Mouse (Mus musculus): Measurements from ENCODE around the gene Myh6. TPM values are rescaled to one million over a fixed set of nuclear protein-coding genes. Genes with fewer than 3 reads are reported as not detected.
"Not testable (repeated sequence)": the region's sequence is repeated elsewhere in the genome, so short reads cannot be mapped to it uniquely, and the experiment has no call there.

The Myh6 gene
- polyA plus RNA-seq, 1 experiment from 2014 or later, result 0.93 TPM

DNA sequence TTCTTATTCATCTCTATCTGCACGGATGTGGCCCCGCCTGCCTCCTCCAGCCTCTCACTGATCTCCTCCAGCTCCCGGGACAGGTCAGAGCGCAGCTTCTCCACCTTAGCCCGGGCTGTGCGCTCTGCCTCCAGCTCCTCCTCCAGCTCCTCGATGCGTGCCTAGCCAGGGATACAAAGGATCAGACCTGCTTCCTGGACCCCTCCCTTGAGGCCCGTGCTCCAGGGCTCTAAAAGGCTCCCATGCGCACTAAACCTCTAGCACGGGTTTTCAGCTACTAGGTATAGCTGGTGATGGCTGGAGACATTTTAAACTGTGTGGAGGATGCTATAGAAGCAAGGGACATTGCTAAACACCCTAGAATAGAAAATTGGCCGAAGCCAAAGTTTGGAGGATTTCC is 16.2 kb downstream of the Myh6 start:
- Histone ChIP-seq H3K27me3 (no peaks in the 10 kb centered on the region), H3K4me3 (no peak overlapping the region), H3K9me3 (no peaks in the 10 kb centered on the region), H3K4me1 (replicated peaks) (no peaks in the 10 kb centered on the region), H3K4me2 (no peak overlapping the region), H3K9ac (no peak overlapping the region), H3K36me3 (no peaks in the 10 kb centered on the region), H3K27ac (replicated peaks) (no peak overlapping the region)
- 69% methylated on average over 12 of the region's 12 CpGs for WGBS
- no peak for ATAC-seq (ENCODE audit: low FRiP score, low read depth)

- no peak for ATAC-seq (ENCODE audit: low FRiP score, low read depth)
- Histone ChIP-seq H3K27me3 (no peaks in the 10 kb centered on the region), H3K9ac (no peak overlapping the region), H3K9me3 (no peaks in the 10 kb centered on the region), H3K4me3 (no peak overlapping the region), H3K4me1 (replicated peaks) (no peaks in the 10 kb centered on the region), H3K27ac (replicated peaks) (no peak overlapping the region), H3K36me3 (no peaks in the 10 kb centered on the region), H3K4me2 (no peak overlapping the region)
- 88% methylated on average over 9 of the region's 9 CpGs for WGBS
These were observed 17.9 kb downstream of the Myh6 start for GRCm38 (mm10) chr14:54948781-54949180.

GRCm38 (mm10) chr14:54947008-54947407 is 19.7 kb downstream of the Myh6 start:
- not testable (repeated sequence) for H3K27ac ChIP-seq (replicated peaks); ATAC-seq (ENCODE audit: low FRiP score, low read depth)
- WGBS, result 93% methylated on average over 11 of the region's 11 CpGs

DNA sequence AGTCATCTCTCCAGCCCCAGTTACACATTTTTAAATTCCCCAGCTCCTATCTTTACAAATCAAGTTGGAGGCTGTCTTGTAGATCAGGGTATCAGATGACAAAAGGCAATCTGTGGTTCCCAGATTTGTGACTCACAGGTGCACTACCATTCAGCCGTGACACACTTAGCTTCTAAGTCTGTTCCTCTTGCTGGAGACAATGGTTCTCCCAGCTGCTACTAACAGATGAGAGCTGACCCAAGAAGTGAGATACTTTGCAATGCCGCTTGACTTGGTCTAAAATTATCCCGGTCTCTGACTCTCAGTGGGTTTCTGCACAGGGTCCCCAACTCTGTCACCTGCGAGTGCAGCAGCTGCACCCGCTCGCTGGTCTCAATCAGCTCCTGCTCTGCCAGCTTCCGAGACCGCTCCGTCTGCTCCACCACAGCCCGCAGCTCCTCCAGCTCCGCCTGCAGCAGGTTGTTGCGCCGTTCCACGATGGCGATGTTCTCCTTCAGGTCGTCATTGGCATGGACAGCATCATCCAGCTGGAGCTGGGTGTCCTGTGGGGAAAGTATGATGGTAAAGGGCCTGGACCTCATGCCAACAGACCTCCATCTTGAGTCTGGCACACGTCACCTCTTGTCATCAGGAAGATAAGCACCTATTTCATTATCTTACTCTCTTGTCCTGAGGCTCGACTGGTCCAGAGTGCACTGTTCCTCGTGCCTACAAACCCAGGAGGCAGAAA is 20.6 kb downstream of the Myh6 start:
- 85% methylated on average over 19 of the region's 19 CpGs for WGBS
- Histone ChIP-seq H3K36me3 (no peaks in the 10 kb centered on the region), H3K9ac (no peak overlapping the region), H3K4me3 (no peak overlapping the region), H3K27ac (replicated peaks) (no peak overlapping the region), H3K4me1 (replicated peaks) (no peaks in the 10 kb centered on the region), H3K9me3 (no peaks in the 10 kb centered on the region), H3K27me3 (no peaks in the 10 kb centered on the region), H3K4me2 (no peak overlapping the region)
- no peak for ATAC-seq (ENCODE audit: low FRiP score, low read depth)

More at GRCm38 (mm10) chr14:54947008-54947407, 19.7 kb downstream of the Myh6 start:
- not testable (repeated sequence) for H3K4me3 ChIP-seq; H3K9ac ChIP-seq; H3K27me3 ChIP-seq; H3K4me2 ChIP-seq; H3K4me1 ChIP-seq (replicated peaks); H3K9me3 ChIP-seq; H3K36me3 ChIP-seq

DNA sequence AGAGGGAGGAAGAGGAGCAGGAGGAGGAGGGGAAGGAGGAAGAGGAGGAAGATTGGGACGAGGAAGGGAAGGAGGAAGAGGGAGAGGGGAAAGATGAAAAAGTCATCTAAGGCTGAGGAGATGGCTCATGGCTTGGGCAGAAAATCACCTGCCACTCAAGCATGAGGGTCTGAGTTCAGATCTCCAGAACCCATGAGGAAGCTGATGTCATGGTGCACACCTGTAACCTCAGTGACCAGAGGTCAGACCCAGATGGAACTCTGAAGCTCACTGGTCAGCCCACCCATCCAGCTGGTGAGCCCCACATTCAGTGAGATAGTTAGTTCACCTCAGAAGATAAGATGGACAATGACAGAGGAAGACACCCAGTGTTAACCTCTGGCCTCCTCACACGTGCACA is 21.8 kb downstream of the Myh6 start:
- no peak for ATAC-seq (ENCODE audit: low FRiP score, low read depth)
- H3K4me1 ChIP-seq (replicated peaks), result no peaks in the 10 kb centered on the region
- no peaks in the 10 kb centered on the region for H3K9me3 ChIP-seq
- H3K4me3 ChIP-seq, result no peak overlapping the region
- 77% methylated on average over 2 of the region's 2 CpGs for WGBS
- no peaks in the 10 kb centered on the region for H3K36me3 ChIP-seq
- no peak overlapping the region for H3K9ac ChIP-seq
- H3K4me2 ChIP-seq, result no peak overlapping the region
- no peak overlapping the region for H3K27ac ChIP-seq (replicated peaks)
- H3K27me3 ChIP-seq, result no peaks in the 10 kb centered on the region

- no peak for ATAC-seq (ENCODE audit: low FRiP score, low read depth)
- Histone ChIP-seq H3K9me3 (no peaks in the 10 kb centered on the region), H3K27me3 (no peaks in the 10 kb centered on the region), H3K27ac (replicated peaks) (no peak overlapping the region), H3K4me3 (no peak overlapping the region), H3K4me1 (replicated peaks) (no peaks in the 10 kb centered on the region), H3K36me3 (no peaks in the 10 kb centered on the region), H3K4me2 (no peak overlapping the region), H3K9ac (no peak overlapping the region)
- 92% methylated on average over 7 of the region's 7 CpGs for WGBS
These were observed 22.8 kb downstream of the Myh6 start for GRCm38 (mm10) chr14:54943971-54944370.

- ATAC-seq (ENCODE audit: low FRiP score, low read depth), result no peak
- H3K27me3 ChIP-seq, result no peaks in the 10 kb centered on the region
- H3K9me3 ChIP-seq, result no peaks in the 10 kb centered on the region
- 92% methylated on average over 8 of the region's 8 CpGs for WGBS
- H3K9ac ChIP-seq, result no peak overlapping the region
- H3K4me3 ChIP-seq, result no peak overlapping the region
- H3K4me2 ChIP-seq, result no peak overlapping the region
- H3K27ac ChIP-seq (replicated peaks), result no peak overlapping the region
- H3K36me3 ChIP-seq, result no peaks in the 10 kb centered on the region
- 0 out of 2 replicates have a peak, but pooled peaks cover 2% of the 10 kb centered on the region for H3K4me1 ChIP-seq (replicated peaks)
These were observed 24.2 kb downstream of the Myh6 start for GRCm38 (mm10) chr14:54942479-54942878.

GRCm38 (mm10) chr14:54941024-54941978 is 25.4 kb downstream of the Myh6 start:
- Histone ChIP-seq H3K4me3 (no peak overlapping the region), H3K36me3 (no peaks in the 10 kb centered on the region), H3K9me3 (no peaks in the 10 kb centered on the region), H3K4me1 (replicated peaks) (peaks cover 8% of the 10 kb centered on the region), H3K27me3 (no peaks in the 10 kb centered on the region), H3K27ac (replicated peaks) (no peak overlapping the region), H3K9ac (no peak overlapping the region), H3K4me2 (no peak overlapping the region)
- WGBS, result 61% methylated on average over 13 of the region's 13 CpGs
- no peak for ATAC-seq (ENCODE audit: low FRiP score, low read depth)

DNA sequence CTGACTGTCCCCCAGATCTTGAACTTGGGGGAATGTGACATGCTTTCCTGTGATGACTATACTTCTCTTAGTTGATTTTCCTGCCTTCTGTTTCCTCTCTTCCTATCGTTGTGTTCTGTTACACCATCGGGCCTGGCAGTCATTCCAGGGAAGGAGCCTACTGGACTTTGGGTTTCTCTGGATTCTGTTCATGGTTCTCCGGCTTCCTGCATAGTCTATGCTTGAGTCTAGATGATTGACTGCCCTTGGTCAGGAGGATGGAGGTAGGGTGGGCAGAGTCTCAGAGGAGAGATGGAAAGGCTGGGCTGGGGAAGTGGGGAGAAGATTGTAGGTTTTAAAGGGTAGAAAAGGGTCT is 26.6 kb downstream of the Myh6 start:
- Histone ChIP-seq H3K9ac (no peak overlapping the region), H3K4me2 (no peak overlapping the region), H3K4me1 (replicated peaks) (peaks cover 20% of the 10 kb centered on the region), H3K9me3 (no peaks in the 10 kb centered on the region), H3K36me3 (no peaks in the 10 kb centered on the region), H3K27ac (replicated peaks) (no peak overlapping the region), H3K4me3 (no peak overlapping the region), H3K27me3 (no peaks in the 10 kb centered on the region)
- ATAC-seq (ENCODE audit: low FRiP score, low read depth), result no peak
- 88% methylated on average over 3 of the region's 3 CpGs for WGBS

DNA sequence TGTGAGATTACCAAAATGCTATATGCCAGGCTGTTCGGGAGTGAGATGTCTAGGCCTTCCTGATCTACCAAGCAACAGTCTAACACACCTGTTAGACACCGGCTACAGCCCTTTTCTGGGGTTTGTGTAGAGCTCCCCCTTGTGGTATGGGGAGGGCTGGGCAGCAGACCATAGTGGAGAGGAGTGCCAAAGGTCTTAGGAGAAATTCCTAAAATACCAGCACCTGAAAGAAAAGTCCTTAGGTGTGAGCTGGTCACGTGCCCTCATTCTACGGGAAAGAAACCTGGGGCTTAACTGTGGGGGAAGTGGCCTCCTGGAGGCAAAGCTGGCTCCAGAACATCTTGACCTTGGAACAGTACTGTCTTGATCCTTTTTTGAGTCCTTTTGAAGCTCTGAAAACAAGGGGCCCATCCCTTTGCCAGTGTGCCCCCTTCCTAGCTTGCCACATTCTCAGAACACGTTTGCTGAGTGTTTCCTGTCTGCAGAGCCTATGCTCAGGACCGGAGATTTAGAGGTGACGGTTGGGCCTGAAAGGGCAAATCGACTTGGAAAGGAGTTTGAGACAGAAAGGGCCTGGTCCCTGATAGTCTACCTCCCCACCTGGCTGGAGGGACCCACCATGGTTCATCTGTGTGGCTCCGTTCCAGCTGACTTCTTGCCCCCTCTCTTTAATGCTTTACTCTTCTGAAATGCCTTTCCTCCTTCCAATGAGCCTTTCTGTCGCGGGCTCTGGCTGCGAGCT is 27.1 kb downstream of the Myh6 start:
- WGBS, result 54% methylated on average over 12 of the region's 12 CpGs
- no peak overlapping the region for H3K4me3 ChIP-seq
- H3K4me1 ChIP-seq (replicated peaks), result peaks cover 22% of the 10 kb centered on the region
- H3K4me2 ChIP-seq, result no peak overlapping the region
- H3K27ac ChIP-seq (replicated peaks), result no peak overlapping the region
- no peak overlapping the region for H3K9ac ChIP-seq
- no peaks in the 10 kb centered on the region for H3K27me3 ChIP-seq
- no peaks in the 10 kb centered on the region for H3K36me3 ChIP-seq
- H3K9me3 ChIP-seq, result no peaks in the 10 kb centered on the region
- ATAC-seq (ENCODE audit: low FRiP score, low read depth), result no peak

GRCm38 (mm10) chr14:54938431-54939219 is 28.1 kb downstream of the Myh6 start:
- Histone ChIP-seq H3K27ac (replicated peaks) (no peak overlapping the region), H3K4me2 (no peak overlapping the region), H3K9ac (no peak overlapping the region), H3K4me3 (no peak overlapping the region), H3K36me3 (no peaks in the 10 kb centered on the region), H3K9me3 (no peaks in the 10 kb centered on the region), H3K4me1 (replicated peaks) (peaks cover 22% of the 10 kb centered on the region), H3K27me3 (no peaks in the 10 kb centered on the region)
- 78% methylated on average over 15 of the region's 15 CpGs for WGBS
- no peak for ATAC-seq (ENCODE audit: low FRiP score, low read depth)
